Mouse (Mus musculus) ES-E14 (cell line): ENCODE measurements around the gene Top2a.

Experiments used
- HCFC1 ChIP-seq: IDR thresholded peaks from 2 replicates; pipeline ENCODE4 v1.6.1; 2012; ENCODE audit warnings: low read length, inconsistent platforms, borderline replicate concordance; ENCODE audit not compliant: insufficient read depth
- ZNF384 ChIP-seq: IDR thresholded peaks from 2 replicates; pipeline ENCODE4 v1.6.1; 2012; ENCODE audit warnings: low read depth, low read length, inconsistent platforms

DNA sequence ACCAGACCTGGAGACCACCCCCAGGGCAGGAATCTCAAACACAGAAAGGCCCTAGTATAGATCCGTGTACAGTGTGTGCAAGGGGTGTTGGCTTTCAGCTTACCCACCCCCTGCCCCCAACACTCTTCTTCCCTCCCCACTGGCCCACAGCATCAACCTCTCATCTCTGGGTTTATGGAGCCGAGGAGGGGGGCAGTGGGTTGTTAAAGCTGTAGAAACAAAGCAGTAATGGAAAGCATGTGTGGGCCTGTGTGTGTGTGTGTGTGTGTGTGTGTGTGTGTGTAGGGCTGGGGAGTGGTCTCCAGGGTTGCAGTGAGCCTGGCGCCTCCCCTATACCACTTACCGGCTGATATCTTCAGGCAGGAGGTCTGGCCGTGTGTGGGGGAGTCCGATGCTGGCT, 47.9 kb upstream of the Top2a start:
- TF ChIP-seq HCFC1 (no peak), ZNF384 (no peak)
